Mouse (Mus musculus) cerebellum, adult 18-20 months (tissue): ENCODE measurements around the gene Plekhg4.

Experiments
- DNase-seq, 2 experiments: peaks; one replicate each; pipeline ENCODE4 v3.0.0; 2021

The Plekhg4 gene

DNA sequence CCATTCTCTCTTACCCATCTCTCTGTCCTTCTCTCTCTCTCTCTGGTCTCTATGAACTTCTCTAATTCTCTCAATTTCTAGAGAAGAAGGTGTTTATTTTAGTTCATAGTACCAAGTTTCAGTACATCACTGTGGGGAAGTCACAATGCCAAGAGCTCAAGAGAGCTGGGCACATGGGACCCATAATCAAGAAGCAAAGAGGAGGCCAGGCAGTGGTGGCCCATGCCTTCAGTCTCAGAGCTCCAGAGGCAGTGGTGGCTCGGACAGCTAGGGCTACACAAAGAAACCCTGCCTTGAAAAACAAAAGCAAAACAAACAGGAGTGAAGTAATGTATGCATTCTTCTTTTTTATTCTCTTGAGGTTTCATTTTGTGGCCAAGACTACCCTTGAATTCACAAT, 31.4 kb downstream of the Plekhg4 start:
- DNase-seq, result no peak

DNA sequence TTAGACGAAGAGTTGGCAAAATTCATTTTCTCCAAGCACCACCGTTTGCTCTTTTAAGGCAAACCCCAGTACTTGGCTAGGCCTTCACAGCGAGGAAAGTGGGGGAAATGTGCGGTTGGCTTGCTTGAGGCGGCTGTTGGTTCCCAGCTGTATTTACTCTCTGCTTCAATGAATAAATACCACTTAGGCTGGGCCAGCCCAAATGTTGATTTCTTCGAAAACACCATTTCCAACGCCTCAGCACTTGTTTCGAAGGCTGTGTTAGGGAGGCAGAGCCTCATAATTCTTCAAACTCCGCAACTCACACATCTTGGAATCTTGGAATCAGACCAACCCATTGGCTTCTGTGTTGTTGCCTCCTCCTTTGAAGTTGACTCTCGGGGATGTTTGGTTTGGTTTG, 33.3 kb downstream of the Plekhg4 start:
- DNase-seq, result no peak

DNA sequence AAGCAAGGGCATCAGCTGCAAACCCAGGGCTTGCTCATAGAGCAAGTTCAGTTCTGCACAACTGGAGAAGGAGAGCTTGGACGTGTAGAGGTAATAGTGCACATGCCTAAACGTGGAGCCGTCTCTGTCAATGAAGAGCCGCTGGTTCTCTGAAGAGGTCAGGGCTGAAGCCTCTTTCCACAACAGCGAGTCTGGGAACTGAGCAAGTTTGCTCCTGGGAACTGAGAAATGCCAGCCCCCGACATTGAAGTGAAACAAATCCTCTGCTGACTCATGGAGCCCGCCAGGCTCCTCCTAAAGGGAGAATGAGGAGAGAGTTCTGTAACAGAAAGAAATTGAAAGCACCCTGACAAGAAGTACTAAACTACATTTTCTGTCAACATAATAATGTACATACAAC, 35.3 kb downstream of the Plekhg4 start:
- DNase-seq, result no peak

DNA sequence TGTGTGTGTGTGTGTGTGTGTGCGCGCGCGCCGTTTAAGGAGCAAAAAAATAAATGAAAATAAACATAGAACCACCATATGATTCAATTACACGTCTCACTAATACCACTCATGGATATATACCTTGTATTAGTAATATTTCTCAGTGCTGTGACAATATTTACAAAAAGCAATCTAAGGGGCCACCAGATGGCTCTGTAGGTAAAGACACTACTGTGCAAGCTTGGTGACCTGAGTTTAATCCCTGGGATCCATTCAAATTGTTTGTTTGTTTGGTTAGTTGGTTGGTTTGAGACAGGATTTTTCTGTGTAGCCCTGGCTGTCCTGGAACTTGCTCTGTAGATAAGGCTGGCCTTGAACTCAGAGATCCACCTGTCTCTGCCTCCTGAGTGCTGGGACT, 36.9 kb downstream of the Plekhg4 start:
- DNase-seq, result no peak

DNA sequence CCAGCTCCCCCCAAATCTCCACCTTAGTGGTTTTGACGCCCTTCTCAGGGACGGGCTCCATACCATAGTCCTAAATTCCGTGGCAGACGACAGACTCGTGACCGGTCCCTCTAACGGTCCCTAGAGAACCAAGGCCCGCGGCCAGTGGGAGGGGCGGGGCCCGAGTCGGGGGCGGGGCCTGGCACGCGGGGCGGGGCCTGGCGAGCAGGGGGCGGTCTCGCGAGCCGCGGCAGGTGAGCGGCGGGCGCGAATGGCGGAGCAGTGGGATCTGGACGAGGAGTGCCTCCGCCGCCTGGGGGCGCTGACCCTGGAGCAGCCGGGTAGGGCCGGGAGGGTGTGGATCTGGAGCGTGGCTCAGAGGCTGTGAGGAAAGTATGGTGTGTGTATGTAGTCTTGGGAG, 40.3 kb downstream of the Plekhg4 start, which contains the start of the genes Kctd19 and Lrrc36:
Kctd19 (minus strand) TSS at position 112 of the 400 bp plus-strand sequence.
Lrrc36 (plus strand) TSS at position 181 of the 400 bp plus-strand sequence.
- DNase-seq, result peak; percentile 64 to 74

DNA sequence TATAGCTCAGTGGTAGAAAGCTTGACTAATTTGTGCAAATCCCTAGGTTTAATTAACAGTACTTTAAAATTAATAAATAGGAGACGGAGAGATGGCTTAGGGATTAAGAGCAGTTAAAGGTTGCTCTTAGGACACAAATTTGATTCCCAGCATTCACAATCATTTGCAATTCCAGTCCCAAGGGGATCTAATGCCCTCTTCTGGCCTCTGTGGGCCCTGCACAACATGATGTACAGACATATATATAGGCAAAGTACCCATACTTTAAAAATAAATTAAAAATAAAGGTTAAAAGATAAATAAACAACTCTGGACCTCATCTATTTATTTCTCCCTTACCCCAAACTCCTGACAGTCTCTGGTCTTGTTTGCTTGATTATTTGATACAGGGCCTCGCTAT, 45.9 kb downstream of the Plekhg4 start:
- no peak for DNase-seq

DNA sequence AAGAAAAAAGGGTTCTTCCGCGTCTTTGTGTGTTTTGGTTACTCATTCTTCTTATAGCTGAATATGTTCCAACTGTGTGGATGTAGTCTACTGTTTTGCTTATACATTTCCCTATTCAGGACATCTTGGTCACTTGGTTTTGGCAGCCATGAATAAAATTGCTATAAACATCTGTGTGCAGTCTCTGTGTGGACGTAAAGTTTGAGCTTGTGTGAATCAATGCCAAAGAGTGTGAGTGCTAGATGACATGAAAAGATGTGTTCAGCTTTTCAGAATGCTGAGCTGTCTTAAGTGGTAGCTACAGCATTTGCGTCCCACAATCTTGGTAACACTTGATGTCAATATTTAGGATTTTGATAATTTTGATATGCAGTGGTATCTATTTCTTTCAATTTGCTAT, 46.7 kb downstream of the Plekhg4 start:
- no peak for DNase-seq

DNA sequence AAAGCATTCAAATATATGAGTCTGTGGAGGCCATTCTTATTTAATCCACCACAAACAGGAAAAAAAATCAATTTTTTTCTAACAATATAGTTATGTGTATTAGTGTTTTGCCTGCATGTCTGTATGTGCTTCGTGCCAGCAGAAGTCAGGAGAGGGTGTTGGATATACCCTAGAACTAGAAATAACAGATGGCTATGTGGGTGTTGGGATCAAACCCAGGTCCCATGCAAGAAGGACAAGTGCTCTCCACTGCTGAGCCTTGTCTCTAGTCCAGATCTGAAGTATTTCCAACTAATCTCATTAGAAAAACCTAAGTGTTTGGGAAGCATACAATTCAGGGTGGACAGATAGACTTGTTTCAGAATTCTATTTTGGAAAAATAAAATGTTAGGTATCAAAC, 48.9 kb downstream of the Plekhg4 start:
- DNase-seq, result peak; percentile 50 to 68

DNA sequence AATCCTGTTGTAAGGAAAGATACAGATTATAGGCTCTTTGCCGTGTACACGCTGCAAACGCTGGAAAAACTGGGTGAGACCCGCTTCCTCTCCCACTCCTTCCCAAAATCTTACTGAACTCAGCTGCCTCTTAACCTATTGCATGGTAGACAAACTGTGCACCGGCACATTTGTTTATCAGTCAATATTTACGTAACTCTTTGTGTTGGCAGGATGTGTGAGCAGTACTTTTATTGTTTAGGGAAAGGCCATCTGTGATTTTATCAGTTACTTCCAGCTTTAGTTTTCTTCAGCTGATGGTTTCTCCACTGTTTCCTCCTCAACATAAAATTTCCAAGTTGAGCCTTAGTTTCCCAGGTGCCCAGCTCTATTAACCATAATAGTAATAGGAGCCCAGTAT, 53.8 kb downstream of the Plekhg4 start:
- no peak for DNase-seq

DNA sequence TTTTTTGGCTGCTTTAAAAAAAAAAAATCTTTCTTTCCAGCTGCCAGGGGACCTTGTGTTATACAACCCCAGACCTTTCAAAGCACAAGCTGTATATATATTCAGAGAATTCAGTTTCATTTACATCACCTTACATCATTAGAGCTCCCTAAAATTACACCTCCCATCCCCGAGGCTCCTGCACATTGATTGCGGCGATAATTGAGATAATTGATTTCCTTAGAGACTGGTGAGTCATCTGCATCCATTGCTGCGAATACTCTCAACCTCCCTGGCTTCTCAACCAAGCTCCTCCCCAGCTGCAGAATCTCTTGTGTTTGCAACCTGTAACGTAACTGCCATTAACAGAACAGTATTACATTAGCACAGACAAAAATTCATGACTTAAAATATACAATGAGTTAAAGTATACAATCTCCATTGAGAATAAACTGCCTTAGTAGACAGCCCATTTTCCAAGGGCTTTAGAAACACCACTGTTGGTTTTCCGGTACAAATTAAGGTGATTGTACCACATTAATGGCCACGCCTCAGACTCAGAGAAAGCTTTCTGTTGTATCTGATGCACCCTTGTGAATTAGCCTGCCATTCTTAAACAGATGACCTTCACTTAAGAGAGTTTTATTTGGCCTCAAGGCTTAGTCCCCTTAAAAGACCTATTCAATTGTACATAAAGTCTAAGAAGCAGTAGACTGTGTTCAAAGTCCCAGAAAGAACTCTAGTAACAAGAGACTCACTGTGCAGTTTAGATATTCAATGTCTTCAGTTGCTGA, 58.9 kb downstream of the Plekhg4 start:
- no peak for DNase-seq
